Mouse (Mus musculus): ENCODE measurements at regions not wholly inside any gene's neighbourhood (a gene's known extent, or its start where the extent isn't known, plus 50 kb on each side); places are given as distances from the start of the nearest gene placed in this dataset.

DNA sequence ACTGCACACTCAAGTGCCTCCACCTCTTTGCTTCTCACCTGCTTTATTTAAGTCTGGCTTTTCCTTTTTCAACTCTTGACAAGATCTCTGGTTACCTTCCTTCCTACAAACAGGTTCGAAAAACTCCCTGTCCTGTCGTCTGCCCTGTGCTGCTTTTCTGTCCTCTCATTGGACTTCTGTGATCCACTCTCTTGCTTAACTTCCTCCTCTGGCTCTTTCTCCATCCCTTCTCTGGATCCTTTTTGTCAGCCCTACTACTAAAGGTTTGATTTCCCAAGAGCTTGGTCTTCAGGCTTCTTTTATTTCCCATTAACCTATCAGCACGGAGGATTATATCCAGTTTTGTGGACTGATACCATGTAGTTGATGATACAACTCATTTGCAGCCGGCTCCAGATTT is 149.8 kb downstream of the Satb1 start:
- no peak for DNase-seq (ENCODE audit: low spot score in 2 of 2)

DNA sequence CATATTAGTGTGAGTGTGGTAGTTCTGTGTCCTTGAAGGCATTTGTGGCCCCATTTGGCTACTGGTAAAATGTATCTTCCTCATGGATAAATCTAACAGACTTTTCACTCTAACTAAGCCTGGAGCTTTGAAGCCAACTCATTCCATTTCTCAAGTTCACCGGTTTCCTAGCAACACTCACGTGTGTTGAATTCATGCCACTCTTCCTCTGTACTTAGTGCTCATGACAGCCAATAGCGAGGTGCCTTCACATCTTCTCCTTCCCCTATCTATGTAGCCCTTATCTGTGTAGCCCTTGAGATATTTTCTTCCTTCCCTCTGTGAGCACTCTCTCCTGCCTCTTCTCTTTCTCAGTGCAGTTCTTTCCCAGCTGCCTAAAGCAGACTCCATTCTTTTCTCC is 150.7 kb downstream of the Satb1 start:
- DNase-seq (ENCODE audit: low spot score in 2 of 2) = no peak

DNA sequence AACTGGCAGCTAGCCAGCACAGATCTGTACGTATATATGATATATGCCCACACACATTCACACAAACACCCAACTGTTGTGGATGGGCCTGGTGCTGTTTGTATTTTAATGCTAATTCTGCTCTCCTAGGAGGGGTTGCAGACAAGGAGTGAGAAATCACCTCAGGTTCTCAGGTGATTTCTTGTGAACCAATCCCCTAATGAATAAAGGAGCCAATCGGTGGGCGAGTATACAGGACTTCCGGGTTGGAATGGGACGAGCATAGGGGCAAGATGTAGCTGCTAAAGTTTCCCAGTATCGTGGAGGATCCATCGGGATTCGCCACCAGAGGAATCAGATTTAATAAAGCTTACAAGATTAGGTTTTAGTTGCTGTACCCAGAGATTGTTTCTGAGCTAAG is 155.6 kb downstream of the Satb1 start:
- no peak for DNase-seq (ENCODE audit: low spot score in 2 of 2)

DNA sequence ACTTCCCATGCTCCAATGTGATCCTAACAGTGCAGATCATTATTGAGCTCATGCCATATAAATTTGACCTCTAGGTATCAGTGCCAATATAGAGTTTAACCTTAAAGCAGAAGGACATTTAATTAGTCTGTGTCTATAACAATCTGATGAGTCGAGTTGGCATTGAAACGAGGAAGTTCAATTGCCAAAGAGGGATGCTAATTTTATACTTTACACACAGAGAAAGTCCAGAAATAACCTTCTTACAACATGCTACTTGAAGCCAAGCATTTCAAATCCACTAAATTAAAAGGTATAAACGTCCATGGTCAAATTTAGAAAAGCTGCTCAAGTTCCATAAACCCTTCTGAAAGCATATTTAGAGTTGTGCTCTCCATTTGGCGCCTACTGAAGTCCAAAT is 174.7 kb downstream of the Satb1 start:
- no peak for DNase-seq (ENCODE audit: low spot score in 2 of 2)

DNA sequence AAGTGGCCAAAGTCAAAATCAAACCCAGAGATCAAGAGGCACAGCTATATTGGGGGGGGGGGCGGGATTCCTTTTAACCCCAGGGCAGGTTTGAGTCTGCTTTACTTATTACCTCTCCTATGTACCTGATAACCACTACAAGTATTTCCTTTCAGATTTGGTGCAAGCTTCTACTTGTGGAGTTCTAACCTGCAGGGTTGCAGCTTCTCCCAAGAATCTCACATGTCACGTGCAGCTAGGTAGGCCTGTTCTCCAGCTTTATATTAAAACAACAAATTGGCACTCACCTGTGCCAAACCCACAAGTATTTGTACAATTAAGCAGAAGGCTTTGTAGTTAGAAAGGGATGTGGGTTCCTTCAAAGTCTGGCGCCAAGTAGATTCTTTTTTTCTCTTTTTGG is 179.2 kb downstream of the Satb1 start:
- DNase-seq (ENCODE audit: low spot score in 2 of 2) = no peak

DNA sequence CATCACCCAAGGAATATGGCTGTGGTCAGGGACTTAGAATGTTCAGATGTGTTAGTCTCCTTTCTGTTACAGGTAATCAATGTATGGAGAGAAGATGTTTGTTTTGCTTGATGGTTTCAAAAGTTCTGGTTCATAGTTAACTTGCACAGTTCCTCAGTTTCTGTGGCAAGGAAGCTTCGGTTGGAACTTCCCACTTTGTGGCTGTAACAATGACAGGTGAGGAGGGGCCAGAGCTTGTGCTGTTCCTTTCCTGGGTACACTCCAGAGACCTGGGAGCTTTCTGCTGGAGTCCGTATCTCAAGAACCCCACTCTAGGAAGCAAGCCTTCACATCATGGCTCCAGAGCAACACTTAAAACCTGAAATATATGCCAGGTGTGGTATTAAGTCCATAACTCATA is 181.2 kb downstream of the Satb1 start:
- DNase-seq (ENCODE audit: low spot score in 2 of 2) = no peak

DNA sequence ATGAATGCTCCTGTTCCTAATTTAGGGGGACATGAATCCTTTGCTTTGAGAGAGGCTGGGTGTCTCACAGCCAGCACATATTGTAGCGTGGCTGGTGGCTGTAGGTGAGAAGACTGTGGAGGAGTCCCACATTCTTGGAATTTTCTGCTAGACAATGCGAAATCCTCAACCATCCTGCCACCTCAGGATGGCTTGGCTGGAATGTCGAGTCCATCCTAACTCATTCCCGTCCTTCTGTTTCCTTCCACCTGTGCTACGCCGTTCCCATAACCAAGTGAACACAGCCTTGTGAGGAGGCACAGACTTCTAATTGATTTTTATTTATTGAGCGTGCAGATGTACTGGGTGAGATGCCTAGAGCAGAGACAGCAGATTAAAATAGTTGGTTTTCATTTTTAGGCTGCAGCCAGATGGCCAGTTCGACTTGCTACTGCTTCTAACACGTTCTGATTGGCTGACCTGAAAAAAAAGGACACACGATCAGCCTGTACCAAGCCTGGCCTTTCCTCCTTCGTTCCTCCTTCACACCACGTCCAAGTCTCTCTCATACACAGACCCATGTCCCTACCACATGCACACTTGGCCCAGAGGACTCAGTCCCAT is 183.8 kb downstream of the Satb1 start:
- DNase-seq (ENCODE audit: low spot score in 2 of 2) = peak in 1 of 2 experiments; percentile 28

DNA sequence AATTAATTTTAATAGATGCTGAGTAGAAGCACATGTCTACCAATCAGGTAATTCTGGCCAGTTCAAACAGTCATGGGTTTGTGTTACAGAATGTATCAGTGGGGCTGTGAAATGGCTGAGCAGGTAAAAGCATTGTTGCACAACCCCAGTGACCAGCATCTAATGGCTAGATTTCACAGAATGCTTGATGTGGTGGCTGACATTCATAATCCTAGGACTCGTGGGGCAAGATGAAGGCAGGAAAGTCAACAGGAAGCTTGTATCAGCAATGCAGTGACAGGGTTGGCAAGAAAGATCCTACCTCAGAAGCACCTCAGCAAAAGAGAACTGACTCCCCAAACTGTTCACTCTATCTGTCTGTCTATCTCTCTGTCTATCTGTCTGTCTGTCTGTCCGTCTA is 186.7 kb downstream of the Satb1 start:
- DNase-seq (ENCODE audit: low spot score in 2 of 2) = no peak

DNA sequence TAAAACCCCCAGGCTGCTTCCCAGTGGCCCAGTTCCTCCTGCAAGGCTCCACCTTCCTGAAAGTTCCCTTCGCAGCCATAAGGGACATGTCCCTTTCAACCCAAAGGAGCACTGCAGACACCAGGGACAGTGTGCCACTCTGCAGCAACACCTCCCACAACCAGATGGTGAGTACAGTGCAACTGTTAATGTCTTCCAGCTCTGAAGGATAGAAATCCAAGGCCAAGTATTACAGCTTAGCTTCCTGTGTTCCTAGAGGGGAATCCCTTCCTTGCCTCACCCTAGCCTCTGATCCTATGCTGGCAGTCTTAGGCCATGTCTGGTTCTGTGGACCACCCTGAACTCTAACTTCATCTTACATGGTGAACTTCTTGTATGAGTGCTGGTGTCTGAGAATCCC is 187.2 kb downstream of the Satb1 start:
- peak in 1 of 2 experiments; percentile 36 for DNase-seq (ENCODE audit: low spot score in 2 of 2)

DNA sequence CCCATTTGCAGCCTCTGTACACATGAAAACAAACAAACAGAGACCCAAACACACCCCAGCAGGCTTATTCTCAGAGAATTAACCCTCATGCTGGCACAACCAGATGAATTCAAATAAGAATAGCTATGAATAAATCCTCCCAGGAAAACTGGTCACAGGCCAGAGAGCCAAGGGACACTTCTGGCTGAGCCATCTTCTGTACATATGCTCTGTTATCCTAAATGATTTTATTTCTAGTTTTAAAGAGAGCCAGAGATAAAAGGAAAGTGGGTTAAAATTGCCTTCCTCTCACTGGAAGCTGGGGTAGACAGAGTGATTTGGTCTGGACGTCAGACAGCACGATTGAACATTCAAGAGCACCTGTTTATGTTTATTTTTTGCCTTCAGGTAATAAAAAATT is 190.4 kb downstream of the Satb1 start:
- no peak for DNase-seq (ENCODE audit: low spot score in 2 of 2)

DNA sequence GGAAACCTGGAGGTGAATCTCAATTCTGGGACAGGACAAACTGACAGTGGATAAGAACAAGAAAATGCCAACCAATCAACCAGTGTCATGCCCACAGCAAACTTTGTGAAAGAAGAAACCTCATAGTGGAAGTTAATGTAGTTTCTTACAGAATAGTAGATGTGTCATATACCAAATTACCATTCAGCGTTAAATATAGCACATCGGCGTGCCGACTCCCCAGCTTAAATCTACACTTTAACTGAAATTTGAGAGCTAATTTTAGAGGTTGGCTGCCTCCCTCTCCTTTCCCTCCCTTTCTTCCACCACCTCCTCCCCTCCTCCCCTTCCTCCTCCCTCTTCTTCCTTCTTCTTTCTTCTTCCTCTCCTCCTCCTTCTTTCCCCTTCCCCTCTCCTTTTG is 197.2 kb downstream of the Satb1 start:
- peak in 1 of 2 experiments; percentile 26 for DNase-seq (ENCODE audit: low spot score in 2 of 2)

DNA sequence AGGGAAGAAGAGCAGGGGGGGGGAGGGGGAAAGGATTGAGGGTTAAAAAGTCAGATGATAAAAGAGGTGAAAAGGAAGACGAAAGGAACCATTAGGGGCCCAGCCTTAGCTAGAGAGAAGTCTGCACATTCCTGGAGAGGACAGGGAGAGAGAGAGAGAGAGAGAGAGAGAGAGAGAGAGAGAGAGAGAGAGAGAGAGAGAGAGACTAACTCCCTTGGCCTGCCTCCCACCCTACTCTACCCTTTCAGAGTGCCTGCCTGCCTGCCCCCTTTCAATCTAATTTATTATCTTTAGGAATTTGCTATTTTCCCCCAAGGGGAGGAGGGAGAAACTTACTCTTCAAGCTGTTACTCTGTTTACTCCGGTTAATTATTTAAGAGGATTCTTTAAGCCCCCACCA is 201.5 kb downstream of the Satb1 start:
- no peak for DNase-seq (ENCODE audit: low spot score in 2 of 2)

DNA sequence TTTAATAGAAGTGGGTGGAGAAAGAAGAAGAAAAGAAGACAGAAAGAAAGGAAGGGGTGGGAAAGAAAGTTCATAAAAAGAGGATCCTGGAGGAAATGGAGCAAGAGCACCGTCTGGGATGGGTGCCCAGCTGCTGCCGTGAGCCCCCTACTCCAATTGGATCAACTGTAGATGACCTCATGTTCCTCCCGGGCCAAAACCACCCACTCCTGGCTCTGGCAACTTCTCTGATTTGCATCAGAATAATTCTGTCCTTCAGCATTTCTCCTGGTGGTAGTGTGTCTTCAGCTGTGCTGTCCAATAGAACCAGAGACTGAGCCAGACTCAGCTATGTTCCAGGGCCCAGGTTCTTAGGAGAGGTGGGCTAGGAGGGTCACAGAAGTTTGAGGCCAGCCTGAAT is 212.6 kb downstream of the Satb1 start:
- DNase-seq (ENCODE audit: low spot score in 2 of 2) = no peak

DNA sequence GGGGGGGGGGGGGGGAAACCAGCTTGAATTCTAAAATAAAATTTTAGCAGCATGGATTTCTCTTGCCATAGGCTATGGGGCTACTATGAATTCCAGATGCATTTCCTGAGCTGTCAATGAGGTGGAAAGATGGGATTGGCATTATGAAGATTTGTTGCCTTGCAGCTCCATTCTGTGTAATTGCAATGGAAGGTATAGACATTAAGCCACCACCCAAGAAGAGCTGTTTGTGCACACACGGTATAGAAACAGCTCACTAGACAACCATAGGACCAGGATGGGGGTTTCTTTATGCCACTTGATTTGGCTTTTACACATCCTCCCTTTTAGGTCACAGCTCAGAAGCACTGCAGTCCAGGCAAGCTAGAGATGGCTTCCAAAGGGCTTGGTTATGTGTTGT is 247.8 kb downstream of the Satb1 start:
- DNase-seq (ENCODE audit: low spot score in 2 of 2) = no peak

DNA sequence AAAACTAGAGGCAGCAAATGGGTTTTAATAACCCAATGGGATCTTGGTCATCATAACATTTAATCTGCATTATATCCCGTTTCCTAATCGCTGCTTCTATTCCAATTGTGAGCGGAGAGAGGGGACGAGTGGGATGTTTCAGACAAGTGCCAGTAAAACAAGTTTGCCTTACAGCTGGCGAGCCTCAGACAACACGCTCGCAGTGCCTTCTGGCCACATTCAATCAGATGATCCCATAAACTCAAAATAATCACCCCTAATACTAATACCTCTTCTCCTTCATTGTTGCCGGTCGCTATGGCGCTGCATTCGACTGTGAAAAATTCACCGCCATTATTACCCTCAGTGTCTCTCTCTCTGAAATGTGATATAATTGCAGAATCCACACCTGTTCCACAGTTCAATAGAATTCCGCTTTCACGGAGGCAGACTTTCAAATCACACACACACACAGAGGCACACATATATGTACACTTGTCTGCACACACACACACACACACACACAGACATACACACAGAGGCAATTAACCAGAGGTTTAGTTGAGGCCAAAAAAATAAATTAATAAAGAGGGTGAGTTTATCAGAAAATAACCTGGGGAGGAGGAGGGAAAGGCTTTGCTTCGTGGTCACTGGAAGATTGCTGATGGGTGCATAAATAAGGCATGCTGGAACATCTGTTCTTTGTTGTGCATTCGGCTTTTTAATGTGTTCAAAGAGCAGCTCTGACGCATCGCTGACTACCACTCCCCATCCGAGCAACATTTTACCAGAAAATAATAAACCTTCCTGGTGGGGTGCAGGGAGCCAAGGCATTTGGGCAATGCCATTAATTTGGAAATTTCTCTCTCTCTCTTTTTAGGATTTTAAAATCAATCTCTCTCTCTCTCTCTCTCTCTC is 248.9 kb downstream of the Satb1 start:
- DNase-seq (ENCODE audit: low spot score in 2 of 2) = no peak

DNA sequence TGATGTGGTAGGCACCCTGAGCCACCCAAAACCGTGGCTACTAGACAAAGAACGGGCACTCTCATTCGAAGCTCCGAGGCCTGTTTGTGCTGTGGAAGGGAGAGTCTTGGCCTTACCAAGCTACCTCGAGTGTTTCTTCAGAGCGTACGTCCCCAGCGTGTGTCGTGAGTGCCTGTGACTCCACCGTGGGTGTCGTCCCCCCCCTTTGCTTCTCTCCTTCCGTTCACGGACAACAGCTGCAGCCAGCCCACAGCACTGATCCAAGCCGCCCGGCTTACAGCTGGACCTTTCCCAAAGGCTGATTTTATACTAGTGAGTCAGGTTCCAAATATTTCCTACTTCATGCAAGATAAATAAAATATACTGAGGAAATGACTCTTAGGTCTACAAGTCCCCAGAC is 249.8 kb downstream of the Satb1 start:
- peak; percentile 14 to 22 for DNase-seq (ENCODE audit: low spot score in 2 of 2)

DNA sequence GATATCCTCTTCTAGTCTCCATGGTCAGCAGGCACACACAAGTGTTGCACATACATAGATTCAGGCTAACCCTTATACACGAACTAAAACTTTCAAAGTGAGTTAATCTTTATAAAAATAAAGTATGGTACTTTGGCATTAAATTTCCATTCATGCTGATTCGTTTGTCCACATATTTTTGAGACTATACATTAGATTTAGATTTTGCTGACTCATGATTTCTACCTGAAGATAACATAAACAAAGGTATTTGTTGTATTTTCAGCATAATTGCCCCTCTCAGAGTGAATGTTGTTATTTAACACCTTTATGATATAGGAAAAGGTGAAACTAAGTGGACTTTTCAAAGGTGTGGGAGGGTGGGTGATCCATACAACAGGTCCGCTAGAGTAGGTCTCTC is 277.2 kb downstream of the Satb1 start:
- no peak for DNase-seq (ENCODE audit: low spot score in 2 of 2)

DNA sequence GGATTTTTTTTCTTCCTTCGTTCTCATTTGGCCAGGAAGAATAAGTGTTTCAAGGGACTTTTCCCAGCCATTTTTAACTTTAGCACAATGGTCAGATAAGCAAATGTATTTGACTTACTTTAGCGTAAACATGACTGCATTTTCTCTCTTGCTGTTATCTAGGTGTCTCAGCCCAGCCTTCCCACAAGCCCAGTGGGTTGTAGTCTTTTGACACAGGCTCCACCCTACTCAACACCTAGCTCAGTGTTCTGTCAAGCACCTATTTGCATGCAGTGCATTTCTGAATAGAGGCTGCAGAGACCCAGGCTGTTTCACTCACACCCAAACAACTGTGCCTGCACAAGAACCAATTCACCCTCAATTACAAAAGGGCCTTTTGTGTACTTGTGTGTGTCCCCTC is 278.6 kb downstream of the Satb1 start:
- DNase-seq (ENCODE audit: low spot score in 2 of 2) = no peak

DNA sequence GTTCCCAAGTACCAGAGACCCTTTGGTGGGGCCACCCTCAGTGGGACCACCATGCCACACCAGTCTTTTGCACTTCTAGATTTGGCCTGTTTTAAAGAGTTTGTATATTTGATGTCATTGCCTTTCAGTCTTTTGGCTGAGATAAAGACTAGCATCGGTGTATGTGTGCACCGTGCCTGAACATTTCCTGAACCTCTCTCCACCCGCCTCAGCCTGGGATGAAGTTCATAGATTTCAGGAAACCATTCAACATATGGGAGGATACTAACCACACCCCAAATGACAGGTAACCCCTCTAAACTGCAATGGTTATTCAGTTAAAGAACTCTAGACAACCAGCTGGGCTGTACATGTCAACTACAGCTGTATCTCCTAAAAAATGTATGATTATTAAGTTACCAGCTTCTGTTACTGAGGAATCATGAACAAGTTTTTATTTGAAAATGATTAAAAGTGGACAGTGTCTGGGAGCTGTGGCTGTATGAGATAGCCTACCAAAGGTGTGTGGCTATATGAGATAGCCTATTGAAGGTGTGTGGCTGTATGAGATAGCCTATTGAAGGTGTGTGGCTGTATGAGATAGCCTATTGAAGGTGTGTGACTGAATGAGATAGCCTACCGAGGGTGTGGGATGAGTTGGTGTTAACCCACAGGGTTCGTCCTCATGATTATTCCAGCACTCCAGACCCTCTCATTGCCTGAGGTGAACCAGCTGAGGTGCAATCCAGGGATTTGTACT is 280.6 kb downstream of the Satb1 start:
- no peak for DNase-seq (ENCODE audit: low spot score in 2 of 2)

DNA sequence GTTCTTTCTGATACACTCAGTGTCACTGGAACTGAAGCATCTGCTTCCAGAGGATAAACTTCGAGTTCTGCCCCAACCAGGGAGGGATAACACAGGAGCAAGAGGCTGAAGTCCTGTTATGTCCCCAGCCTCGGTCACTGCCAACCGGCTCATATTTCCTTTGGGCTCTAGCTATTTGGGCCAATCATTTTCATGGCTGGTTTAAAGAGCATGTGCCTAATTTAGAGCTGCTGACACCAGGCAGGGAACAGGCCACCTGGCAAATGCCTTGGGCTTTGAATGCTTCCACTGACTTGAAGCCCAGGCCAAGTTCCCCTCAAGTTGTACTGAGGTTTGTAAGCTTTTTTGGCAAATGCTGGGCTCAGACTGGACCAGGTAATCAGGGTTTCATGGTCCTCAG is 286.1 kb downstream of the Satb1 start:
- DNase-seq (ENCODE audit: low spot score in 2 of 2) = no peak

DNA sequence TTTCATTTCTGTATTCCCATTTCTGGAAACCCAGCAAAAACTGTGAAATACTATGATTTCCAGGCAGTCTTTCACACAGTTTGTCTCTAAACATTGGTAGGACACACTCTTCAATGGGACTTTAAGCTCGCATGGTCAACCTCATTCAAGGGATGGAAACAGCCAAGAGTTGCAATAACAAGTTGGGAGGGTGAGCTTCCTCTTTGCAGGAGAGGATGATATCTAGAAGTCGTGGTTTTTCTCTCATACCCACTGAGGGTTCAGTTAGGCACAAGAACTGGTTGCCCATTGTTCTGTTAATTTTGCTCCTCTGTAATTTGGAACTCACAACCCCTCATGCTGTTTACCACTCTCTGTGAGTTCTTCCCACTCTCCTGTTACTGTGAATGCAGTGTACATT is 290.5 kb downstream of the Satb1 start:
- DNase-seq (ENCODE audit: low spot score in 2 of 2) = no peak

DNA sequence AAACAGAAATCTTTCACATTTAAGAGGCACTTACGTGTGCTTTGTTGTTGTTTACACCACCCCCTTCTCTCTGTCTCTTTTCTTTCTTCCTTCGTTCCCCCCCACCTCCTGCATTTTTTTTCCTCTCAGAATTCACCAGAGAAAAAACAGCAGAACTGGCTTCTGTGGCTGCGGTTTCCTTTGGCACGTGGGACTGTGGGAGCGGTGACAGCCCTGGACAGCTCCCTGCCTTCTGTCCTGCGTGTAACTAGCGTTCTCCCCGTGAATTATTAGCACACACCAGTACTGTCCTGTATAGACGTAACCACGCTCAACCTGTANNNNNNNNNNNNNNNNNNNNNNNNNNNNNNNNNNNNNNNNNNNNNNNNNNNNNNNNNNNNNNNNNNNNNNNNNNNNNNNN is 298.4 kb downstream of the Satb1 start:
- no peak for DNase-seq (ENCODE audit: low spot score in 2 of 2)

DNA sequence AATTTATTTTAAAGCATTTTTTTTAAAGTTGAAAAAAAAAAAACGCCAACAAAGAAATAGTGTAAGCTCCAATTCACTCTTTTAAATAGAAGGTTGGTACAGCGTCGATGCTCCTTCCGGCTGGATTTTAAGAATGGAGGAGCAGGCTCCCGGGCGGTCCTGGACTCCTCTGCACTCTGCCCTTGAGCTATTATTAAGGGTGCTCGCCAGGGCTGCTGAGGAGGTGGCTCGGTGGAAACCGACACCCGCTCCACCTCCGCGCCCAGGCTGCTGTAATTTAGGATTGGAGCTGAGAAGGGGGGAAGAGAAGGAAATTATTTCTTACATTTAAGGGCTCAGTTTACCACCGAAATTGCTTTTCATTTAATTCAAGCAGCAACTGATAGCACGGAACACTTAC is 298.8 kb downstream of the Satb1 start:
- DNase-seq (ENCODE audit: low spot score in 2 of 2) = no peak

Data from right cerebral cortex, postnatal 36 days (tissue).